Mouse (Mus musculus): Measurements from ENCODE around the gene Psmb9.

Gene Psmb9

GRCm38 (mm10) chr17:34206731-34207130 lies 19.2 kb upstream of the Psmb9 start:
- peak in 1 of 2 experiments; percentile 32 for DNase-seq (ENCODE audit: low spot score in 2 of 2)

- peak in 1 of 2 experiments; percentile 47 for DNase-seq (ENCODE audit: low spot score in 2 of 2)
These were observed 18.2 kb upstream of the Psmb9 start for GRCm38 (mm10) chr17:34205746-34206176.

GRCm38 (mm10) chr17:34205021-34205745 lies 17.6 kb upstream of the Psmb9 start:
- peak in 1 of 2 experiments; percentile 59 for DNase-seq (ENCODE audit: low spot score in 2 of 2)

GRCm38 (mm10) chr17:34204303-34205010 lies 16.9 kb upstream of the Psmb9 start:
- peak; percentile 83 to 91 for DNase-seq (ENCODE audit: low spot score in 2 of 2)

GRCm38 (mm10) chr17:34203444-34203843 lies 15.9 kb upstream of the Psmb9 start, which contains the start of gene Tap2:
TSS of gene Tap2 (plus strand) at chr17:34203527.
- no peak for DNase-seq (ENCODE audit: low spot score in 2 of 2)

GRCm38 (mm10) chr17:34202760-34203442 lies 15.3 kb upstream of the Psmb9 start:
- no peak for DNase-seq (ENCODE audit: low spot score in 2 of 2)

GRCm38 (mm10) chr17:34201506-34202055 lies 14.0 kb upstream of the Psmb9 start:
- DNase-seq (ENCODE audit: low spot score in 2 of 2), result no peak

GRCm38 (mm10) chr17:34200772-34201505 lies 13.4 kb upstream of the Psmb9 start:
- DNase-seq (ENCODE audit: low spot score in 2 of 2), result no peak

- no peak for DNase-seq (ENCODE audit: low spot score in 2 of 2)
These were observed 12.5 kb upstream of the Psmb9 start for GRCm38 (mm10) chr17:34200047-34200446.

GRCm38 (mm10) chr17:34199050-34199619 lies 11.6 kb upstream of the Psmb9 start:
- no peak for DNase-seq (ENCODE audit: low spot score in 2 of 2)

GRCm38 (mm10) chr17:34198521-34198912 lies 11.0 kb upstream of the Psmb9 start:
- DNase-seq (ENCODE audit: low spot score in 2 of 2), result no peak

GRCm38 (mm10) chr17:34197904-34198520 lies 10.4 kb upstream of the Psmb9 start:
- no peak for DNase-seq (ENCODE audit: low spot score in 2 of 2)

- DNase-seq (ENCODE audit: low spot score in 2 of 2), result peak; percentile 80 to 92
These were observed 9.7 kb upstream of the Psmb9 start, which contains the start of gene Psmb8 for GRCm38 (mm10) chr17:34196941-34197894. TSS of gene Psmb8 (plus strand) at chr17:34197721.

- no peak for DNase-seq (ENCODE audit: low spot score in 2 of 2)
These were observed 8.9 kb upstream of the Psmb9 start for GRCm38 (mm10) chr17:34196491-34196890.

GRCm38 (mm10) chr17:34194723-34195122 lies 7.2 kb upstream of the Psmb9 start:
- DNase-seq (ENCODE audit: low spot score in 2 of 2), result no peak

GRCm38 (mm10) chr17:34193468-34193867 lies 5.9 kb upstream of the Psmb9 start:
- DNase-seq (ENCODE audit: low spot score in 2 of 2), result no peak

- peak in 1 of 2 experiments; percentile 45 for DNase-seq (ENCODE audit: low spot score in 2 of 2)
These were observed 5.3 kb upstream of the Psmb9 start for GRCm38 (mm10) chr17:34192852-34193251.

- no peak for DNase-seq (ENCODE audit: low spot score in 2 of 2)
These were observed 1.4 kb upstream of the Psmb9 start for GRCm38 (mm10) chr17:34188986-34189385.

- no peak for DNase-seq (ENCODE audit: low spot score in 2 of 2)
These were observed 446 bp upstream of the Psmb9 start for GRCm38 (mm10) chr17:34188010-34188409.
